Mouse (Mus musculus) stomach, embryonic 16.5 days (tissue): ENCODE measurements around the gene Mmp19. TPM values are rescaled to one million over a fixed set of nuclear protein-coding genes. Genes with fewer than 3 reads are reported as not detected.

Source experiments
- ATAC-seq: fragments of 200-750 bp; cut with Nextera tagmentation; 2 replicates; pipeline ENCODE4 v1.8.0; 2017; ENCODE audit warnings: moderate number of reproducible peaks, moderate TSS enrichment; ENCODE audit not compliant: insufficient read depth, low FRiP score
- H3K27ac ChIP-seq: fragments of 300-500 bp; sonication (generic); 2 replicates; pipeline ENCODE4 v1.5.1; 2014; ENCODE audit warnings: low read length
- H3K27me3 ChIP-seq: fragments of 300-500 bp; sonication (generic); 2 replicates; pipeline ENCODE4 v1.6.1; 2014; ENCODE audit warnings: low read length, control low read depth, mixed read lengths; ENCODE audit not compliant: control insufficient read depth, insufficient read depth
- H3K36me3 ChIP-seq: fragments of 300-500 bp; sonication (generic); 2 replicates; pipeline ENCODE4 v1.6.1; 2014; ENCODE audit warnings: low read length; ENCODE audit not compliant: control insufficient read depth, insufficient read depth
- H3K4me1 ChIP-seq: fragments of 300-500 bp; sonication (generic); 2 replicates; pipeline ENCODE4 v1.6.1; 2014; ENCODE audit warnings: low read length, control low read depth, mixed read lengths; ENCODE audit not compliant: control insufficient read depth, insufficient read depth
- H3K4me2 ChIP-seq: fragments of 300-500 bp; sonication (generic); 2 replicates; pipeline ENCODE4 v1.6.1; 2014; ENCODE audit warnings: low read depth, low read length, mixed read lengths
- H3K4me3 ChIP-seq: fragments of 300-500 bp; sonication (generic); replicated peaks from 2 replicates; pipeline ENCODE4 v1.5.1; 2014; ENCODE audit warnings: mild to moderate bottlenecking, low read length
- H3K9ac ChIP-seq: fragments of 300-500 bp; sonication (generic); 2 replicates; pipeline ENCODE4 v1.6.1; 2014; ENCODE audit warnings: low read length
- H3K9me3 ChIP-seq: fragments of 300-500 bp; sonication (generic); replicated peaks from 2 replicates; pipeline ENCODE4 v1.6.1; 2016; ENCODE audit warnings: low read length, control low read depth; ENCODE audit not compliant: control insufficient read depth
- WGBS: fragments of 180-500 bp; shearing (Covaris S2); extraction: QIAGEN DNeasy Blood & Tissue Kit; methylation state at CpG from one replicate; pipeline ENCODE4 v1.1.7; 2014; 5-methylcytosine and 5-hydroxymethylcytosine counted together
- polyA plus RNA-seq: library from polyadenylated mRNA; unstranded; fragments of >200 nt; fragmentation: Nextera tagmentation; extraction: Ambion mirVana; gene quantifications from 2 replicates; pipeline ENCODE4 v1.2.1, GENCODE M21; 2015

The Mmp19 gene
- polyA plus RNA-seq, 1 experiment from 2014 or later: 2.2 TPM

- no peak overlapping the region for H3K27ac ChIP-seq
- no peaks in the 10 kb centered on the region for H3K4me1 ChIP-seq
- no peak overlapping the region for H3K4me3 ChIP-seq
- no peak for ATAC-seq
- H3K36me3 ChIP-seq: peaks cover 18% of the 10 kb centered on the region
- H3K27me3 ChIP-seq: no peaks in the 10 kb centered on the region
- H3K9ac ChIP-seq: no peak overlapping the region
- no peaks in the 10 kb centered on the region for H3K9me3 ChIP-seq
- no peak overlapping the region for H3K4me2 ChIP-seq
Measured at GRCm38 (mm10) chr10:128837400-128837799, 46.7 kb downstream of the Mmp19 start.

GRCm38 (mm10) chr10:128839434-128839833 is 48.7 kb downstream of the Mmp19 start:
- Histone ChIP-seq H3K9me3 (no peaks in the 10 kb centered on the region), H3K9ac (no peak overlapping the region), H3K27me3 (no peaks in the 10 kb centered on the region), H3K36me3 (peaks cover 13% of the 10 kb centered on the region), H3K4me1 (no peaks in the 10 kb centered on the region), H3K4me3 (no peak overlapping the region), H3K27ac (no peak overlapping the region), H3K4me2 (no peak overlapping the region)
- ATAC-seq: no peak

- Histone ChIP-seq H3K4me3 (no peak overlapping the region), H3K27ac (no peak overlapping the region), H3K27me3 (no peaks in the 10 kb centered on the region), H3K9ac (no peak overlapping the region), H3K9me3 (no peaks in the 10 kb centered on the region), H3K4me2 (no peak overlapping the region), H3K36me3 (peaks cover 13% of the 10 kb centered on the region), H3K4me1 (no peaks in the 10 kb centered on the region)
- ATAC-seq: no peak
Measured at GRCm38 (mm10) chr10:128840612-128841011, 49.9 kb downstream of the Mmp19 start.

- Histone ChIP-seq H3K36me3 (peaks cover 12% of the 10 kb centered on the region; the same call in 1 of the 2 replicates), H3K4me2 (no peak overlapping the region), H3K4me1 (no peaks in the 10 kb centered on the region), H3K9ac (no peak overlapping the region), H3K9me3 (no peaks in the 10 kb centered on the region), H3K4me3 (no peak overlapping the region), H3K27me3 (no peaks in the 10 kb centered on the region), H3K27ac (no peak overlapping the region)
- no peak for ATAC-seq
- 79% methylated on average over 5 of the region's 5 CpGs for WGBS
Measured at GRCm38 (mm10) chr10:128843260-128843659, 52.5 kb downstream of the Mmp19 start.

GRCm38 (mm10) chr10:128845516-128845915 is 54.8 kb downstream of the Mmp19 start:
- 63% methylated on average over 2 of the region's 2 CpGs for WGBS
- no peaks in the 10 kb centered on the region for H3K4me1 ChIP-seq
- H3K4me3 ChIP-seq: no peak overlapping the region
- no peaks in the 10 kb centered on the region for H3K27me3 ChIP-seq
- H3K4me2 ChIP-seq: no peak overlapping the region
- H3K27ac ChIP-seq: no peak overlapping the region
- ATAC-seq: no peak
- no peaks in the 10 kb centered on the region for H3K9me3 ChIP-seq
- peaks cover 15% of the 10 kb centered on the region; the same call in 1 of the 2 replicates for H3K36me3 ChIP-seq
- H3K9ac ChIP-seq: no peak overlapping the region

- Histone ChIP-seq H3K4me2 (no peak overlapping the region), H3K27ac (no peak overlapping the region), H3K4me3 (no peak overlapping the region), H3K4me1 (no peaks in the 10 kb centered on the region), H3K9me3 (no peaks in the 10 kb centered on the region), H3K27me3 (no peaks in the 10 kb centered on the region), H3K36me3 (peaks cover 15% of the 10 kb centered on the region; the same call in 1 of the 2 replicates), H3K9ac (no peak overlapping the region)
- no peak for ATAC-seq
- WGBS: 96% methylated on average over 4 of the region's 4 CpGs
Measured at GRCm38 (mm10) chr10:128846664-128847063, 56.0 kb downstream of the Mmp19 start.

GRCm38 (mm10) chr10:128848426-128848825 is 57.7 kb downstream of the Mmp19 start:
- Histone ChIP-seq H3K9me3 (no peaks in the 10 kb centered on the region), H3K4me1 (no peaks in the 10 kb centered on the region), H3K4me3 (no peak overlapping the region), H3K36me3 (peaks cover 13% of the 10 kb centered on the region; the same call in 1 of the 2 replicates), H3K27me3 (no peaks in the 10 kb centered on the region), H3K4me2 (no peak overlapping the region), H3K9ac (no peak overlapping the region), H3K27ac (no peak overlapping the region)
- no peak for ATAC-seq
- 54% methylated on average over 2 of the region's 2 CpGs for WGBS

GRCm38 (mm10) chr10:128850339-128850738 is 59.6 kb downstream of the Mmp19 start:
- H3K4me2 ChIP-seq: no peak overlapping the region
- WGBS: 78% methylated on average over 3 of the region's 3 CpGs
- no peak overlapping the region for H3K4me3 ChIP-seq
- no peaks in the 10 kb centered on the region for H3K4me1 ChIP-seq
- no peak overlapping the region for H3K9ac ChIP-seq
- H3K27ac ChIP-seq: no peak overlapping the region
- no peaks in the 10 kb centered on the region for H3K9me3 ChIP-seq
- no peaks in the 10 kb centered on the region for H3K27me3 ChIP-seq
- no peak for ATAC-seq
- H3K36me3 ChIP-seq: peaks cover 12% of the 10 kb centered on the region; the same call in 1 of the 2 replicates
